Mouse (Mus musculus): ENCODE data around the gene Tmem235.

Tmem235 gene

GRCm38 (mm10) chr11:117891581-117892175 lies 31.1 kb downstream of the Tmem235 start:
- no peak for DNase-seq (ENCODE audit: low read depth)

- no peak for DNase-seq (ENCODE audit: low read depth)
Observed at GRCm38 (mm10) chr11:117892199-117892598, 31.6 kb downstream of the Tmem235 start.

- DNase-seq (ENCODE audit: low read depth) = no peak
Observed at GRCm38 (mm10) chr11:117894676-117895075, 34.1 kb downstream of the Tmem235 start.

- DNase-seq (ENCODE audit: low read depth) = no peak
Observed at GRCm38 (mm10) chr11:117896533-117896932, 36.0 kb downstream of the Tmem235 start.

- no peak for DNase-seq (ENCODE audit: low read depth)
Observed at GRCm38 (mm10) chr11:117902282-117902681, 41.7 kb downstream of the Tmem235 start.

GRCm38 (mm10) chr11:117904442-117904841 lies 43.9 kb downstream of the Tmem235 start:
- no peak for DNase-seq (ENCODE audit: low read depth)

GRCm38 (mm10) chr11:117909337-117909736 lies 48.8 kb downstream of the Tmem235 start:
- DNase-seq (ENCODE audit: low read depth) = no peak

- DNase-seq (ENCODE audit: low read depth) = no peak
Observed at GRCm38 (mm10) chr11:117912684-117913352, 52.3 kb downstream of the Tmem235 start.

GRCm38 (mm10) chr11:117914531-117914930 lies 54.0 kb downstream of the Tmem235 start:
- no peak for DNase-seq (ENCODE audit: low read depth)

Measured in fibroblast of lung, adult 2 months (primary cell).